Mouse (Mus musculus) spleen, adult 2 months (tissue): ENCODE measurements around the gene Nckipsd.

Experiments used
- CTCF ChIP-seq: fragments of 200-500 bp; IDR thresholded peaks from 2 replicates; pipeline ENCODE4 v1.5.1; 2011; ENCODE audit warnings: mild to moderate bottlenecking, inconsistent platforms; ENCODE audit not compliant: insufficient read depth, insufficient read length, insufficient replicate concordance; ENCODE audit errors: extremely low read depth
- POLR2A ChIP-seq: fragments of 200-500 bp; IDR thresholded peaks from 2 replicates; pipeline ENCODE4 v1.6.1; 2011; ENCODE audit warnings: low read depth, low read length, inconsistent platforms

DNA sequence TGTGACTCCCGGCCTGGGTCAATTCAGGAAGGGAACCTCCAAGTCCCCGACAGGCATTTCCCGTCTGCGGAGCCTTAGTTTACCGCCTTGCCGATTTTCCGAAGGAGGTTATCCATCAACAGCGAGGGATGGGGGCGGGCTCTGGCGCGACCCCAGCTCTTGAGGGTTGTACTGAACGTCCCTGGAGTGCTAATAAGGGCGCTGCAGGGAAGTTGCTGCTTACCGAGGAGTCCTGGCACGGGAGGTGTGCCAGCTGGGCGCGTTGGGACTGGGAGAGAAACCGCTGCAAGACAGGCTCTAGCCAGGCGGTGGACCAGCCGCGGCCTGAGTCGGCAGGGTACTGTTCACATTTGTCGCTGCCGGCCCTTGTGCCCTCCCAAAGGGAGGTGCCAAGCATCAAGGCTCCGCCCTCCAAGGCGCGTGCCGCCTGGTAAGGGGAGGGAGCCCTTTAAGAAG lies 46.1 kb downstream of the Nckipsd start:
- TF ChIP-seq POLR2A (peak; percentile 69), CTCF (0 out of 2 replicates have a peak, but pooled peaks have one; percentile 11)
